Mouse (Mus musculus) midbrain, embryonic 16.5 days (tissue): ENCODE data around the gene Mthfsl. TPM values are rescaled to one million over a fixed set of nuclear protein-coding genes. Genes with fewer than 3 reads are reported as not detected.
"Not testable (repeated sequence)": the region's sequence is repeated elsewhere in the genome, so short reads cannot be mapped to it uniquely, and the experiment has no call there.

ENCODE experiments used
- ATAC-seq: fragments of 200-750 bp; cut with Nextera tagmentation; 2 replicates; pipeline ENCODE4 v1.8.0; 2017; ENCODE audit warnings: moderate TSS enrichment
- H3K27ac ChIP-seq: fragments of 300-500 bp; sonication (generic); 2 replicates; pipeline ENCODE4 v1.5.1; 2014; ENCODE audit warnings: mild to moderate bottlenecking, low read length, mixed read lengths
- H3K27me3 ChIP-seq: fragments of 300-500 bp; sonication (generic); 2 replicates; pipeline ENCODE4 v1.6.1; 2014; ENCODE audit warnings: low read depth, low read length, mixed read lengths; ENCODE audit not compliant: control insufficient read depth, insufficient read depth
- H3K36me3 ChIP-seq: fragments of 300-500 bp; sonication (generic); 2 replicates; pipeline ENCODE4 v1.6.1; 2014; ENCODE audit warnings: mild to moderate bottlenecking, low read length, moderate library complexity, mixed read lengths; ENCODE audit not compliant: control insufficient read depth, insufficient read depth
- H3K4me1 ChIP-seq: fragments of 300-500 bp; sonication (generic); 2 replicates; pipeline ENCODE4 v1.6.1; 2014; ENCODE audit warnings: mild to moderate bottlenecking, low read length, mixed read lengths; ENCODE audit not compliant: control insufficient read depth, insufficient read depth
- H3K4me2 ChIP-seq: fragments of 300-500 bp; sonication (generic); 2 replicates; pipeline ENCODE4 v1.6.1; 2014; ENCODE audit warnings: mild to moderate bottlenecking, low read length, mixed read lengths
- H3K4me3 ChIP-seq: fragments of 300-500 bp; sonication (generic); 2 replicates; pipeline ENCODE4 v1.5.1; 2014; ENCODE audit warnings: low read depth, mild to moderate bottlenecking, low read length, moderate library complexity, mixed read lengths
- H3K9ac ChIP-seq: fragments of 300-500 bp; sonication (generic); 2 replicates; pipeline ENCODE4 v1.6.1; 2014; ENCODE audit warnings: low read depth, low read length, mixed read lengths
- H3K9me3 ChIP-seq: fragments of 300-500 bp; sonication (generic); replicated peaks from 2 replicates; pipeline ENCODE4 v1.6.1; 2014; ENCODE audit warnings: mild to moderate bottlenecking, low read length, mixed read lengths; ENCODE audit not compliant: control insufficient read depth, poor library complexity, severe bottlenecking
- WGBS: fragments of 180-500 bp; shearing (Covaris S2); extraction: QIAGEN DNeasy Blood & Tissue Kit; methylation state at CpG from one replicate; pipeline ENCODE4 v1.1.7; 2014; 5-methylcytosine and 5-hydroxymethylcytosine counted together
- polyA plus RNA-seq: library from polyadenylated mRNA; unstranded; fragments of >200 nt; fragmentation: Nextera tagmentation; extraction: Ambion mirVana; gene quantifications from 2 replicates; pipeline ENCODE4 v1.2.1, GENCODE M21; 2015

Mthfsl gene
- polyA plus RNA-seq, 1 experiment from 2014 or later, result 37.9 TPM

- H3K9ac ChIP-seq, result not testable (repeated sequence)
These were observed 1.5 kb upstream of the Mthfsl start for GRCm38 (mm10) chr9:88721628-88722027.

GRCm38 (mm10) chr9:88719073-88719921 lies 799 bp downstream of the Mthfsl start:
- Histone ChIP-seq H3K9ac (0 out of 2 replicates have a peak overlapping the region, but pooled peaks have one; percentile 38), H3K4me3 (peak overlapping the region; percentile 35)
- WGBS, result 8% methylated on average over 16 of the region's 46 CpGs

More at GRCm38 (mm10) chr9:88721628-88722027, 1.5 kb upstream of the Mthfsl start:
- not testable (repeated sequence) for H3K27ac ChIP-seq, H3K4me1 ChIP-seq, H3K27me3 ChIP-seq, H3K4me2 ChIP-seq, H3K9me3 ChIP-seq, H3K4me3 ChIP-seq, H3K36me3 ChIP-seq, ATAC-seq

GRCm38 (mm10) chr9:88718593-88718992 lies 1.5 kb downstream of the Mthfsl start:
- H3K27me3 ChIP-seq, H3K4me3 ChIP-seq, H3K4me1 ChIP-seq, H3K36me3 ChIP-seq, H3K9ac ChIP-seq, ATAC-seq, H3K27ac ChIP-seq, H3K9me3 ChIP-seq: not testable (repeated sequence)
- peak overlapping the region; percentile 39 for H3K4me2 ChIP-seq
- 73% methylated on average over 5 of the region's 5 CpGs for WGBS

More at GRCm38 (mm10) chr9:88719073-88719921, 799 bp downstream of the Mthfsl start:
- not testable (repeated sequence) for H3K9me3 ChIP-seq, H3K36me3 ChIP-seq, H3K4me1 ChIP-seq, H3K27me3 ChIP-seq
- peak; percentile 97 for ATAC-seq
- H3K27ac ChIP-seq, result peak overlapping the region; percentile 63
- peak overlapping the region; percentile 39 for H3K4me2 ChIP-seq

- not testable (repeated sequence) for H3K27me3 ChIP-seq, H3K27ac ChIP-seq, H3K36me3 ChIP-seq, H3K4me3 ChIP-seq, ATAC-seq, H3K4me2 ChIP-seq, H3K9me3 ChIP-seq, H3K4me1 ChIP-seq, H3K9ac ChIP-seq
- 13% methylated on average over 2 of the region's 2 CpGs for WGBS
These were observed 2.0 kb downstream of the Mthfsl start for GRCm38 (mm10) chr9:88718140-88718539.

GRCm38 (mm10) chr9:88714515-88714914 lies 5.6 kb downstream of the Mthfsl start:
- not testable (repeated sequence) for H3K4me3 ChIP-seq, H3K9ac ChIP-seq, H3K4me1 ChIP-seq, H3K27me3 ChIP-seq, ATAC-seq, H3K36me3 ChIP-seq, H3K27ac ChIP-seq, H3K9me3 ChIP-seq, H3K4me2 ChIP-seq
- 84% methylated on average over 5 of the region's 5 CpGs for WGBS

GRCm38 (mm10) chr9:88712164-88712749 lies 7.8 kb downstream of the Mthfsl start:
- not testable (repeated sequence) for H3K9ac ChIP-seq, H3K4me1 ChIP-seq, H3K27me3 ChIP-seq, H3K36me3 ChIP-seq, H3K4me3 ChIP-seq, H3K9me3 ChIP-seq, H3K27ac ChIP-seq, H3K4me2 ChIP-seq, ATAC-seq
- WGBS, result 87% methylated on average over 3 of the region's 3 CpGs

- H3K4me1 ChIP-seq, H3K4me3 ChIP-seq, H3K4me2 ChIP-seq, H3K9me3 ChIP-seq, H3K9ac ChIP-seq, H3K27me3 ChIP-seq, ATAC-seq, H3K36me3 ChIP-seq, H3K27ac ChIP-seq: not testable (repeated sequence)
- WGBS, result 93% methylated on average over 4 of the region's 5 CpGs
These were observed 9.1 kb downstream of the Mthfsl start for GRCm38 (mm10) chr9:88710910-88711438.

- H3K9me3 ChIP-seq, H3K4me1 ChIP-seq, H3K27me3 ChIP-seq, H3K9ac ChIP-seq, H3K27ac ChIP-seq, ATAC-seq, H3K4me2 ChIP-seq, H3K36me3 ChIP-seq, H3K4me3 ChIP-seq: not testable (repeated sequence)
- WGBS, result 89% methylated on average over 2 of the region's 2 CpGs
These were observed 9.7 kb downstream of the Mthfsl start for GRCm38 (mm10) chr9:88710439-88710838.

- H3K36me3 ChIP-seq, H3K27ac ChIP-seq, H3K4me2 ChIP-seq, H3K9ac ChIP-seq, H3K4me3 ChIP-seq, H3K9me3 ChIP-seq, ATAC-seq, H3K27me3 ChIP-seq, H3K4me1 ChIP-seq: not testable (repeated sequence)
- 95% methylated on average over 5 of the region's 5 CpGs for WGBS
These were observed 10.3 kb downstream of the Mthfsl start for GRCm38 (mm10) chr9:88709794-88710193.
